ENCODE assay signal across 31 mouse cellular contexts in the genomic region with DNA sequence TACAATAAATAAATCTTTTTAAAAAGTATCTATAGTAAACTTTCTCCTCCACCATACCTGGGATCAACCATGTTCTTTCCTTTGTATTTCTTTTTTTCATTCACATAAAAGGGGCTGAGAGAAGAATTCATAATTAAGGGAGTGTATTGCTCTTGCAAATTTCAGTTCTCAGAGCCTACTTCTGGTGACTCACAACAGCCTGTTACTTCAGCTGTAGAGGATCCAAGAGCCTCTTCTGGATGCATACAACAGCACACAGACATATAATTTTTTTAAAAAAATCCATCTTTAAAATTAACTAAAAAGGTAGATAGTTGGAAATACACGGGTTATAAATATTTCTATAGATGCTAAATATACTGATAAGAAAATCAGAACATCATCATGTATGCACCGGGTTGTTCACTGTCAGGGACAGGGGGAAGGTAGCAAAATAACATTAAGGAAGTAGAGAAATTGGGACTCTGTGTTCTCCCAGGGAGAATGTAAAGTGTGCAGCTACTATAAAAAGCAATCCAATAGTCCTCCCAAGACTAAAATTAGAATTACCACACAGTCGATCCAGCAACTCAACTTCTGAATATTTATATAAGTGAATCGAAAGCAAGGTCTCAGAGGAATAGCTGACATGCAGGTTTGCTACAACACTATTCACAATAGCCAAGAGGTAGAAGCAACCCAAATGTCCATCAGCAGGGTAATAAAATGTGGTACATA. TPM values are rescaled to one million over a fixed set of nuclear protein-coding genes. Genes with fewer than 3 reads are reported as not detected.
DNase-seq lines count a peak whose midpoint lies in the region; ATAC-seq and TF ChIP-seq lines count a peak whose summit lies in the region.
"Had no signal": no experiment of that assay in that cellular context is flagged by ENCODE, and none has a peak within 500 bp of the region (broad histone marks: within the 10 kb centered on the region; RNA-seq: fewer than 3 reads in every experiment).

No protein-coding gene starts in this region.

- H3K4me3 ChIP-seq in gastrocnemius, adult 2 months = no peak overlapping the region
- no peak overlapping the region for H3K4me3 ChIP-seq in heart, postnatal 0 days (ENCODE audit: low read depth, low read length)
- H3K4me3 ChIP-seq in left cerebral cortex, adult 2 months = no peak overlapping the region
- no peak overlapping the region for H3K4me3 ChIP-seq in forebrain, embryonic 14.5 days (ENCODE audit: low read depth, low read length)
- H3K4me3 ChIP-seq: embryonic facial prominence, embryonic 10.5 days; embryonic facial prominence, embryonic 13.5 days; erythroblast, embryonic 14.5 days; forebrain, embryonic 12.5 days; heart, embryonic 10.5 days; heart, embryonic 13.5 days; hindbrain, embryonic 12.5 days; hindbrain, embryonic 15.5 days had no signal

- 0 out of 2 replicates have a peak, but pooled peaks cover 6% of the 10 kb centered on the region for H3K4me1 ChIP-seq in heart, postnatal 0 days (ENCODE audit: control insufficient read depth, insufficient read depth)
- no peaks in the 10 kb centered on the region for H3K4me1 ChIP-seq in forebrain, embryonic 14.5 days (ENCODE audit: control insufficient read depth, insufficient read depth, low read length)
- H3K4me1 ChIP-seq: embryonic facial prominence, embryonic 10.5 days; embryonic facial prominence, embryonic 13.5 days; forebrain, embryonic 12.5 days; heart, embryonic 10.5 days; heart, embryonic 13.5 days; hindbrain, embryonic 12.5 days; hindbrain, embryonic 15.5 days had no signal

- H3K36me3 ChIP-seq in heart, postnatal 0 days (replicated peaks; ENCODE audit: control insufficient read depth, insufficient read depth, low read length) = peaks cover 31% of the 10 kb centered on the region
- H3K36me3 ChIP-seq in forebrain, embryonic 14.5 days (ENCODE audit: control insufficient read depth, insufficient read depth, low read length) = peaks cover 30% of the 10 kb centered on the region

- intact Hi-C loops in gastrocnemius, adult 2 months (cut with DNase I) = loop anchor here (5.0 kb wide), 1 partner anchor 87 kb away; no protein-coding TSS in a partner anchor
- intact Hi-C loops in left cerebral cortex, adult 2 months (cut with DNase I) = loop anchor here (5.0 kb wide), 1 partner anchor 118 kb away; no protein-coding TSS in a partner anchor
- intact Hi-C loops in left cerebral cortex, postnatal 10 days (cut with DNase I) = no loop called here

- no peak for DNase-seq in gastrocnemius, adult 2 months
- DNase-seq in gastrocnemius, postnatal 25 days = no peak
- peak; percentile 6 for DNase-seq in heart, postnatal 0 days (ENCODE audit: low spot score)
- DNase-seq in heart, adult 11 months = no peak
- DNase-seq in left cerebral cortex, adult 2 months (ENCODE audit: extremely low spot score in 1 of 2, low spot score in 2 of 2) = no peak
- no peak for DNase-seq in left cerebral cortex, postnatal 10 days (ENCODE audit: extremely low spot score in 1 of 2, low spot score in 2 of 2)
- no peak for DNase-seq in forebrain, embryonic 14.5 days (ENCODE audit: low spot score)
- DNase-seq: adrenal gland, adult 2 months; adrenal gland, postnatal 14 days; B cell, adult 2 months; cerebellum, adult 11-12 months; cerebellum, adult 8-10 months; cerebellum, postnatal 10 days; cerebellum, postnatal 36 days; embryo, embryonic 11 days; gastrocnemius, postnatal 10 days; heart, adult 18-20 months; heart, postnatal 10 days; kidney, adult 18-20 months had no signal

- no peaks in the 10 kb centered on the region for H3K9me3 ChIP-seq in heart, postnatal 0 days (replicated peaks; ENCODE audit: control insufficient read depth, low read length)
- H3K9me3 ChIP-seq in forebrain, embryonic 14.5 days (replicated peaks; ENCODE audit: control insufficient read depth, low read length) = no peaks in the 10 kb centered on the region; the same call in 1 of the 2 replicates
- H3K9me3 ChIP-seq: embryonic facial prominence, embryonic 13.5 days; heart, embryonic 10.5 days; heart, embryonic 13.5 days; hindbrain, embryonic 12.5 days; hindbrain, embryonic 15.5 days had no signal

- ATAC-seq in heart, postnatal 0 days (ENCODE audit: insufficient read depth, low read depth) = no peak; the same call in 1 of the 2 replicates
- ATAC-seq in forebrain, embryonic 14.5 days = no peak
- ATAC-seq: forebrain, embryonic 16.5 days; intestine, embryonic 16.5 days; Patski had no signal

- WGBS in heart, postnatal 0 days = 47% methylated on average over 4 of the region's 4 CpGs
- 91% methylated on average over 4 of the region's 4 CpGs for WGBS in forebrain, embryonic 14.5 days

- 0 out of 2 replicates have a peak overlapping the region, but pooled peaks have one; percentile 18 for H3K4me2 ChIP-seq in heart, postnatal 0 days (ENCODE audit: low read depth, low read length)
- H3K4me2 ChIP-seq in forebrain, embryonic 14.5 days (ENCODE audit: low read length) = no peak overlapping the region
- H3K4me2 ChIP-seq: embryonic facial prominence, embryonic 13.5 days; forebrain, embryonic 12.5 days; heart, embryonic 13.5 days; hindbrain, embryonic 12.5 days; hindbrain, embryonic 15.5 days had no signal

- H3K9ac ChIP-seq in heart, postnatal 0 days (replicated peaks; ENCODE audit: low read depth, low read length) = no peak overlapping the region
- no peak overlapping the region for H3K9ac ChIP-seq in forebrain, embryonic 14.5 days (ENCODE audit: low read length)
- H3K9ac ChIP-seq: embryonic facial prominence, embryonic 13.5 days; forebrain, embryonic 12.5 days; heart, embryonic 13.5 days; hindbrain, embryonic 12.5 days; hindbrain, embryonic 15.5 days had no signal

- no peak for TF ChIP-seq EP300 in heart, postnatal 0 days (IDR thresholded peaks at IDR 0.05; ENCODE audit: low read depth)

- no peak for TF ChIP-seq CTCF in gastrocnemius, adult 2 months (IDR thresholded peaks at IDR 0.05)
- TF ChIP-seq CTCF in heart, postnatal 0 days (IDR thresholded peaks at IDR 0.05; ENCODE audit: low read depth) = no peak
- TF ChIP-seq CTCF in left cerebral cortex, adult 2 months (IDR thresholded peaks at IDR 0.05) = no peak

- H3K27me3 ChIP-seq in heart, postnatal 0 days (ENCODE audit: control insufficient read depth, insufficient read depth, low read length) = no peaks in the 10 kb centered on the region
- no peaks in the 10 kb centered on the region for H3K27me3 ChIP-seq in forebrain, embryonic 14.5 days (replicated peaks; ENCODE audit: control insufficient read depth, insufficient read depth, low read length)
- H3K27me3 ChIP-seq: CH12.LX; embryonic facial prominence, embryonic 13.5 days; forebrain, embryonic 12.5 days; heart, embryonic 13.5 days; hindbrain, embryonic 12.5 days; hindbrain, embryonic 15.5 days; Patski had no signal

- H3K27ac ChIP-seq in gastrocnemius, adult 2 months = peak overlapping the region; percentile 53
- H3K27ac ChIP-seq in heart, postnatal 0 days (ENCODE audit: low read depth) = no peak overlapping the region
- H3K27ac ChIP-seq in left cerebral cortex, adult 2 months = peak overlapping the region; percentile 82
- H3K27ac ChIP-seq in forebrain, embryonic 14.5 days (ENCODE audit: low read depth, low read length) = no peak overlapping the region
- H3K27ac ChIP-seq: embryonic facial prominence, embryonic 10.5 days; embryonic facial prominence, embryonic 13.5 days; forebrain, embryonic 12.5 days; heart, embryonic 10.5 days; heart, embryonic 13.5 days; hindbrain, embryonic 12.5 days; hindbrain, embryonic 15.5 days had no signal

RNA-seq across cellular contexts. Expression of a gene that starts 19.8 kb away (rescaled TPM):
- 10 to 100 TPM; 57.9 to 61.8 TPM for total RNA-seq in gastrocnemius, adult 2 months (2021)
- total RNA-seq in gastrocnemius, postnatal 25 days (2021) = 10 to 100 TPM; 55.6 to 58.6 TPM
- total RNA-seq in heart, postnatal 0 days (2014; rRNA removed; ENCODE audit: low replicate concordance) = 97.0 and 111 TPM in 2 replicates
- polyA plus RNA-seq in heart, postnatal 0 days (2015; fragmentation: Nextera tagmentation; extraction: Ambion mirVana) = 144 and 152 TPM in 2 replicates
- 100 to 1,000 TPM; 145 to 160 TPM for total RNA-seq in left cerebral cortex, adult 2 months (2021)
- 10 to 100 TPM; 91.2 to 93.2 TPM for total RNA-seq in left cerebral cortex, postnatal 10 days (2021)
- polyA plus RNA-seq in forebrain, embryonic 14.5 days (2014; fragmentation: Nextera tagmentation; extraction: Ambion mirVana) = 86.4 and 89.2 TPM in 2 replicates

RNA-seq across cellular contexts. Expression of a gene that starts 58.0 kb away (rescaled TPM):
- under 1 TPM in 1 of 2 experiments, not detected in 1; 0.08 TPM for total RNA-seq in gastrocnemius, adult 2 months (2021)
- total RNA-seq in gastrocnemius, postnatal 25 days (2021) = under 1 TPM; 0.43 to 0.62 TPM
- total RNA-seq in heart, postnatal 0 days (2014; rRNA removed; ENCODE audit: low replicate concordance) = 29.0 and 56.5 TPM in 2 replicates
- 18.0 and 18.1 TPM in 2 replicates for polyA plus RNA-seq in heart, postnatal 0 days (2015; fragmentation: Nextera tagmentation; extraction: Ambion mirVana)
- under 1 TPM; 0.33 to 0.50 TPM for total RNA-seq in left cerebral cortex, adult 2 months (2021)
- total RNA-seq in left cerebral cortex, postnatal 10 days (2021) = 1 to 10 TPM; 2.5 TPM
- polyA plus RNA-seq in forebrain, embryonic 14.5 days (2014; fragmentation: Nextera tagmentation; extraction: Ambion mirVana) = 21.0 and 21.1 TPM in 2 replicates

RNA-seq across cellular contexts. Expression of a gene that starts 58.3 kb away (rescaled TPM):
- 10 to 100 TPM in 1 of 2 experiments, 1 to 10 TPM in 1; 9.9 to 14.0 TPM for total RNA-seq in gastrocnemius, adult 2 months (2021)
- 10 to 100 TPM; 10.6 to 12.5 TPM for total RNA-seq in gastrocnemius, postnatal 25 days (2021)
- total RNA-seq in heart, postnatal 0 days (2014; rRNA removed; ENCODE audit: low replicate concordance) = 28.3 and 55.1 TPM in 2 replicates
- 68.9 and 72.4 TPM in 2 replicates for polyA plus RNA-seq in heart, postnatal 0 days (2015; fragmentation: Nextera tagmentation; extraction: Ambion mirVana)
- 10 to 100 TPM; 20.1 to 20.3 TPM for total RNA-seq in left cerebral cortex, adult 2 months (2021)
- total RNA-seq in left cerebral cortex, postnatal 10 days (2021) = 10 to 100 TPM; 18.3 to 23.7 TPM
- polyA plus RNA-seq in forebrain, embryonic 14.5 days (2014; fragmentation: Nextera tagmentation; extraction: Ambion mirVana) = 87.3 and 98.2 TPM in 2 replicates

Comparison
In these comparisons a context has a peak if more than half of its experiments do, and no peak if none do; other contexts are left out.
1. H3K27ac ChIP-seq: peak in gastrocnemius, adult 2 months (single experiment) and left cerebral cortex, adult 2 months (single experiment); none in heart, postnatal 0 days (single experiment) and forebrain, embryonic 14.5 days (single experiment).